Mouse (Mus musculus): Measurements from ENCODE around the gene Trim17. TPM values are rescaled to one million over a fixed set of nuclear protein-coding genes. Genes with fewer than 3 reads are reported as not detected.
"Not testable (repeated sequence)": the region's sequence is repeated elsewhere in the genome, so short reads cannot be mapped to it uniquely, and the experiment has no call there.

The Trim17 gene
- total RNA-seq, 2 experiments from 2014 or later = 2.8 to 3.7 TPM

DNA sequence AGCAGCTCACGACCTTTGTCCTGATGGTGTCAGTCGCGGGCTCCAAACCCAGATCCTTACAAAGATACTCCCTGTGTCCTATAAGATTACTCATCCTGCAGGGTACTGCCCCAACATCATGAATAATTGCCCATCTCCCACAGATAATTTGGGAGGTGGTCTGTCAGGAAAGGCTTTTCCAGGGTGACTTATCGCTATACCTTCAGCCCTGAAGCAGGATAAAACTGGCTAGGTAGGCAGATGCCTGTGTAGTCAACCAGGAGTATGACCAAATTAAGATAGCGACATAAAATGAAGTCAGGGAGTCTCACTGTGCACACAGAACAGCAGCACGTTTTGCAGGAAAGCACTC, 15.4 kb upstream of the Trim17 start:
- intact Hi-C loops (cut with DNase I) = loop anchor here (10.0 kb wide), 1 partner anchor 356 kb away; the partner anchor contains the start of gene Wnt3a
- DNase-seq (ENCODE audit: extremely low spot score in 1 of 2, low spot score in 2 of 2) = no peak

GRCm38 (mm10) chr11:58944136-58944535, 10.3 kb upstream of the Trim17 start:
- intact Hi-C loops (cut with DNase I) = no loop called here
- DNase-seq (ENCODE audit: extremely low spot score in 1 of 2, low spot score in 2 of 2) = no peak

DNA sequence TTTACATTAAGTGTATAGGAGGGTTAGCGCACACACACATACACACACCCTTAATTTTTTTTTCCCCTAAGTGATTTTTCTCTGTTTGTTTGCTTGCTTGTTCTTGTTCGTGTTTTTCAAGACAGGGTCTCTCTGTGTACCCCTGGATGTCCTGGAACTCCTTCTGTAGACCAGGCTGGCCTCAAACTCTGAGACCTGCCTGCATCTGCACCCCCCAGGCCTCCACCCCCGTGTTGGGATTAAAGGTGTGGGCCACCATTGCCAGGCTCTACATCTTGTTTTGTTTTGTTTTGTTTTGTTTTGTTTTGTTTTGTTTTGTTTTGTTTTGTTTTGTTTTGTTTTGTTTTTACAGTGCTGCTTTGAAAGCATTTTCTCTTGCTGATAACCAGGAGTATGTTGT, 7.2 kb upstream of the Trim17 start:
- intact Hi-C loops (cut with DNase I) = no loop called here

DNA sequence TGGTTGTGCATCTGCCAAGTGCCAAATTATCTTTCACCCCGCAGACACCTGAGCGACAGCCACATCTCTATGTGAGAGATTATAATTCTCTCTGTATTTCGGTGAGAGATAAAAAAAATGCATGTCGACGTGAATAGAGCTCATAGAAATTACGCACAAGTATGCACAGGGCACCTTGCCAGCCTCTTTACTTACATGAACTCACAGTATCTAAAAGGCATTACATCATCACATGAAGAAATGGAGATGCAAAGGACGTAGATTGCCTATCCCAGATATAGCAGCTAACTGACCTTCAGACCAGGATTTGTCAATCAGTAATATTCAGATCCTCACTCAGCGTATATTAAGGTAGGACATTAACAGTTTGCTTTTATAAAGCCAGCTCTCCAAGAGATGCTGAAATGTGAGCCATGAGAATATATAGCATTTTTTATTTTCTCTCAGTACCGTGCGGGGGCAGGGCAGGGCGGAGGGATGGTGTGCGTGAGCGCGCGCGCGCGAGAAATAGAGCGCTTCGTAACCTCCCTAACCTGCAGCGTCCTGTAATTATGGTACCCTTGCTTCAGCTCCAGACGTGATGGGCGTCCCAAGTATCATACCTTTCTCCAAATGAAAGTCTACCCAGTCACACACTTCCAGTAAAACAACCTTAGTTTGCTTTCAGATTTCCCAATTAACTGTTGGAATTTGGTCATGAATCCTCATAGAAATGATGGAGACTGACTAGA, 6.5 kb upstream of the Trim17 start:
- intact Hi-C loops (cut with DNase I) = no loop called here
- DNase-seq (ENCODE audit: extremely low spot score in 1 of 2, low spot score in 2 of 2) = peak; percentile 59 to 65

More for the DNA sequence above, 7.2 kb upstream of the Trim17 start:
- DNase-seq (ENCODE audit: extremely low spot score in 1 of 2, low spot score in 2 of 2) = no peak

DNA sequence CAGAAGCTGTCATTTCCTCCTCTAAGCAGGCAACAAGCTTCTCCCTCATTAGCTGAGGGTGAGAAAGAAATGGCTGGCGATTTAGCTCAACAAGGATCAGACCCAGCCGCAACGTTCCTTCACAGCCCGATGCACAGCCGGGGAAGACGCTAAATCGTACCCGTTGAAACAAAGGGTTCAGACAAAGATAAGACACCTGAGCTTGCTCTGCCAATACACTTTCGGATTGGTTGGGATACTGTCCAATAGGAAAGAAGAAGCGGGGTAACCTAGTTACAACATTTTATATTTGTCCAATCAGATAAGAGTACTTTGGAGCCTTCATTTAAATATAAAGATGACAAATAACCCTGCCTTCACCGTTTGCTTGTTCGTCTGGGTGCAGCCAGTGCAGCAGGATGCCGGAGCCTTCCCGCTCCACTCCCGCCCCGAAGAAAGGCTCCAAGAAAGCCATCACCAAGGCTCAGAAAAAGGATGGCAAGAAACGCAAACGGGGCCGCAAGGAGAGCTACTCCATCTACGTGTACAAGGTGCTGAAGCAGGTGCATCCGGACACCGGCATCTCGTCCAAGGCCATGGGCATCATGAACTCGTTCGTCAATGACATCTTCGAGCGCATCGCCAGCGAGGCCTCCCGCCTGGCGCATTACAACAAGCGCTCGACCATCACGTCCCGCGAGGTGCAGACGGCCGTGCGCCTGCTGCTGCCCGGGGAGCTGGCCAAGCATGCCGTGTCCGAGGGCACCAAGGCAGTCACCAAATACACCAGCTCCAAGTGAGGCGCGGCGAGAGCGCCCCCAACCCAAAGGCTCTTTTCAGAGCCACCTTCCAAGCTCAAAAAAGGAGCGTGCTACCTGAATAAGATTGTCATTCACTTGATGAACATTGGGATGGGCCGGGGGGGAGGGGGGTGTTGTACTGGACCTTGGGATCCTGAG, 5.7 kb upstream of the Trim17 start, which contains the start of gene Hist3h2ba:
TSS of gene Hist3h2ba (plus strand) at position 379 of the 938 bp plus-strand sequence.
- DNase-seq (ENCODE audit: extremely low spot score in 1 of 2, low spot score in 2 of 2) = peak; percentile 67 to 89
- intact Hi-C loops (cut with DNase I) = no loop called here

DNA sequence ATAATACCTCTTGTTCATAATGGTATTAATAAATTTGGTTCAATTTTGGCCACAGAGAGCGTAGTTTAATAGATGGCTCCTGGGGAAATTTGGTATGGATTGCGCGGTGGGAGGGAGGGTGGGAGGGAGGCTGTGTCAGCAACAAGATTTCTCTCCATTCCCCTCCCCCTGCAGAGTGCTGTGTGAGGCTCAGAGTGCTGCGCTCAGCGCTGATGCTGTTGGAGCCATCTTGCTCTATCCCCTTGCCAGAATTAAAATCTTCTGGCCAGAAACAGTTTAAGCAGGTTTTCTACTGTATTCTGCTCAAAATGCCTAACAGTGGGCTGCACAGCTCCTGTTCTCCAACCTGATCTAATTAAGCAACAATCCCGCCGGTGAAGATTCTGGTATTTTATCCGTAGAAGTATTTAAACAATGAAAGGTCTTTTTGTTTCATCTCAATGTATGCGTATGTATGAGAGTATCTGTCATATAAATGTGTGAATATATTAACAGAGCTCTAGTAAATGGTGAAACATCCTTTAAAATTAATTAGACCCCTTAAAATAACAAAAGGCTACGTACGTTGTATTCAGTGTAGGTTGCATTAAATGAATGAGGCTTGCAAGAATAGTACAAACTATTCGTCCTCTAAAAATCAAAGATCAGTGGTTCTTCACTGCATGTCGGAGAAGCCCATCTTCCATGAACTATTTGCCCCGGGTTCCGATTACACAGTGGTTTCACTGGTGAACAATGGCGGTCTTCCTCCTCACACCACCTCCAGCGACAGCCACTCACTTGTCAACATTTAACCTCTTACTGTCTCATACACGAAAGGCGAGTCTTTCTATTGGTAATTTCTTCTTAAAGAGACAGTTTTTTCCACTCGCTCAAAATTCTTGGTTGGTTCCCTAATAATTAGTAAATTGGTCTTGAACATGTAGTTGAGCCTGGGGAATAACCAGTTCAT, 4.7 kb upstream of the Trim17 start:
- peak; percentile 65 to 69 for DNase-seq (ENCODE audit: extremely low spot score in 1 of 2, low spot score in 2 of 2)
- intact Hi-C loops (cut with DNase I) = no loop called here

- no peak for DNase-seq (ENCODE audit: extremely low spot score in 1 of 2, low spot score in 2 of 2)
- intact Hi-C loops (cut with DNase I) = no loop called here
Measured at GRCm38 (mm10) chr11:58951210-58951609, 3.3 kb upstream of the Trim17 start.

DNA sequence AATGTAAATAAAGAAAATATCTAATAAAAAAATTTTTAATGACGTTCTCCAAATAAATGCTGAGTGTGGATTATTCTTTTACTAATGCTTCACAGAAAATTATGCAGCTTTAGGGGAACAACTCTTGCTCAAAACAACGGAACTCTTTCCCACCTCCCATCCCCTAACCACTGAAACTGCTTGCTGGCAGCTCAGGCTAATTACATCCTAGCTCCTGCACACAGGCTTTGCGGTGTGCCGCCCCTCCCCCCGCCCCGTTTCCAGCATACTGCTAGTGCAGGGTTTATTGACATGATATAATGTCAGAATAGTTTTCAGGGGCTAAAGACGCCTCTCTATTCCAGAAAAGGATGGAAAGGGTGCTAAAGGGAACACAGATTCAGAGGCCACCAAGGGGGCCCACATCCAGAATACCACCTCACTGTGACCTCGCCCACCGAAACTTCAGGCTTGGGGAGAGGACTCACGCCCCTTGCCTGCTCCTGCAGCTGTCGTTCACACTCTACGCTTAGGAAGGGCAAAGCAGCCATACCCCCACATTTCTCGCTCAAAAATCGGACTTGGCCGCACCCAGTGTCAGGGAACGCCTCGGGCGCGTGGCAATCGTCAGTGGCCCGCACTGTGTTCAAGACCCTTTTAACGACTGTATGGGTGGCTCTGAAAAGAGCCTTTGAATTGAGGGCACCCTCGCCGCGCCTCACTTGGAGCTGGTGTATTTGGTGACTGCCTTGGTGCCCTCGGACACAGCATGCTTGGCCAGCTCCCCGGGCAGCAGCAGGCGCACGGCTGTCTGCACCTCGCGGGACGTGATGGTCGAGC, 925 bp upstream of the Trim17 start:
- peak in 1 of 2 experiments; percentile 49 for DNase-seq (ENCODE audit: extremely low spot score in 1 of 2, low spot score in 2 of 2)
- intact Hi-C loops (cut with DNase I) = no loop called here

DNA sequence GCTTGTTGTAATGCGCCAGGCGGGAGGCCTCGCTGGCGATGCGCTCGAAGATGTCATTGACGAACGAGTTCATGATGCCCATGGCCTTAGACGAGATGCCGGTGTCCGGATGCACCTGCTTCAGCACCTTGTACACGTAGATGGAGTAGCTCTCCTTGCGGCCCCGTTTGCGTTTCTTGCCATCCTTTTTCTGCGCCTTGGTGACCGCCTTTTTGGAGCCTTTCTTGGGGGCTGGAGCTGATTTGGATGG, 390 bp upstream of the Trim17 start:
- DNase-seq (ENCODE audit: extremely low spot score in 1 of 2, low spot score in 2 of 2); intact Hi-C loops (cut with DNase I): not testable (repeated sequence)

GRCm38 (mm10) chr11:58955143-58955867, 820 bp downstream of the Trim17 start:
- intact Hi-C loops (cut with DNase I) = no loop called here
- peak in 1 of 2 experiments; percentile 40 for DNase-seq (ENCODE audit: extremely low spot score in 1 of 2, low spot score in 2 of 2)

- intact Hi-C loops (cut with DNase I) = no loop called here
- DNase-seq (ENCODE audit: extremely low spot score in 1 of 2, low spot score in 2 of 2) = no peak
Measured at GRCm38 (mm10) chr11:58955868-58956257, 1.4 kb downstream of the Trim17 start.

DNA sequence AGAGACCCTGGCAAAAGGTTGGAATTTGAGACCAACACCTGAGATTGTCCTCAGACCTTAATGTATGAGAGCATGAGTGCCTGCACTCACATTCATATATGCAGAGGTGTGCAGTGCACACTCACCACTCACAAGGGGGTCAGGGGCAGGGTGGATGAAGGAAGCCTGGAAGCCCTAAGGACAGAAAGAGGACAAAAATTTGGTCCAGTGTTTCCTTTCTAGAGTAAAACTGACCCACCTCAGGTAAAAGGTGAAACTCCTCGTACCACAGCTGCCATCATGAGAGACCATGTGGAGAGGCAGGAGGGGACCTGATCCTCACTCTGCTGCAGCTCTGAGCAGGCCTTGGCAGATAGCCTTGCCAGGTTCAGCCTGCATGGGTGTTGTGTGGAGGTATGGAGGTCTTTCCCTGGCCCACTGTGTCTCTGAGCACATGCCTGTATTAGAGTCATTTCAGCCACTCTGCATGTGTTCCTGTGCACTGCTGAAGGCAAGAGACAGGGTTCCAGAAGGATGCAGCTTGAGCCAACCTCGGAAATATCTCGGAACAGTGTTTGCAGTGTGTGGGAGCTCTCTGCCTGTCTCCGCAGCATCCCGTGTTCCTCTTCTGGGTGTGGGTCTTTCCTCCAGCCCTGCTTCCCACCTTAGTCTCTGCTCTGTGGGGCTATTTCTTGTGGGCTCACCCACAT, 2.9 kb downstream of the Trim17 start:
- peak in 1 of 2 experiments; percentile 21 for DNase-seq (ENCODE audit: extremely low spot score in 1 of 2, low spot score in 2 of 2)
- intact Hi-C loops (cut with DNase I) = no loop called here

GRCm38 (mm10) chr11:58958536-58958935, 4.1 kb downstream of the Trim17 start:
- no peak for DNase-seq (ENCODE audit: extremely low spot score in 1 of 2, low spot score in 2 of 2)
- intact Hi-C loops (cut with DNase I) = no loop called here

GRCm38 (mm10) chr11:58959186-58959825, 4.8 kb downstream of the Trim17 start:
- no peak for DNase-seq (ENCODE audit: extremely low spot score in 1 of 2, low spot score in 2 of 2)
- intact Hi-C loops (cut with DNase I) = no loop called here

- intact Hi-C loops (cut with DNase I) = loop anchor here (10.0 kb wide), 1 partner anchor 335 kb away; the partner anchor contains the start of gene Wnt3a
- peak; percentile 78 to 84 for DNase-seq (ENCODE audit: extremely low spot score in 1 of 2, low spot score in 2 of 2)
Measured at GRCm38 (mm10) chr11:58959921-58960465, 5.5 kb downstream of the Trim17 start.

All from left cerebral cortex, postnatal 10 days (tissue).